Mouse (Mus musculus): ENCODE data around the gene Gm42878.

Gm42878 gene

DNA sequence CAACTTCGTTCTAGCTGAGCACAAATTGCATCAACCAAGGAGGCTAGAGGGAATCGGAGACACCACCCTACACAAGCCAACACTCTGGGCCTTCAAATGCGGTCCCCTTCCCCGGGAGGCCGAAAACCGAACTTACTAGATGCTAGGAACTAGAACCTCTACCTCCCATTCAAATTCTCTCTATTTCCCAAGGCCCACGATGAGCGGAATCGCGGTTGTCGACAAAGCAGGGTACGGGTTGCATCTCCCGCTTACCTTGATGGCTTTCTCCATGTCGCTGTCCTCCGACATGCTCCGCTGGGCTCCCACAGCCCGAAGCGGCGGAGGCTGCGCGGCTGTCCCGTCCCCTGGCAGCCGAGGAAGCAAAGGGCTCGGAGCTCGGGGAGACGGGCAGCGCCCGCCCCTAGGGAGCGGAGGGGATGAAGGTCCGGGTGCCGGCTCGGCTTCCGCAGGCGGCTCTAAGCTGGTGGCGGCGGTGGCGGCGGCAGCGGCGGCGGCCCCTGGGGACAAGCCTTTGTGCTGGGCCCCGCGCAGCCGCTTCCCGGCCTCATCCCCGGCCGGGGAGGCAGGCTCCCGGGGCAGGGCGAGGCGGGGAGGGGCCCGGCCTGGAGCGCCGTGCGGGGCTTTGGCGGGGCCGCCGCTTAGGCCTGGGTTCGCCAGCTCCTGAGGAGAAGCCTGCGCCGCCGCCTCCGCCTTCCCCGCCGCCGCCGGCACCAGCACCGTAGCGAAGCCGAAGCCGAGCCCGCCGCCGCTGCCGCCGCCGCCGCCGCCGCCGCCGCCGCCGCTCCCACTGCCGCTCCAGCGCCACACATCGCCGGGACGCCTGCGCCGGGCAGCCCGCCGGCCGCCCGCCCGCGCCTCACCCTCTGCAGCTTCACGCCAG lies at the start of gene Gm42878, which contains the start of gene Adam1a:
Gene Gm42878, minus strand, starts transcription at position 573 of the 883 bp plus-strand sequence.
Gene Adam1a, minus strand, starts transcription at position 573 of the 883 bp plus-strand sequence.
- peak; percentile 25 for DNase-seq

DNA sequence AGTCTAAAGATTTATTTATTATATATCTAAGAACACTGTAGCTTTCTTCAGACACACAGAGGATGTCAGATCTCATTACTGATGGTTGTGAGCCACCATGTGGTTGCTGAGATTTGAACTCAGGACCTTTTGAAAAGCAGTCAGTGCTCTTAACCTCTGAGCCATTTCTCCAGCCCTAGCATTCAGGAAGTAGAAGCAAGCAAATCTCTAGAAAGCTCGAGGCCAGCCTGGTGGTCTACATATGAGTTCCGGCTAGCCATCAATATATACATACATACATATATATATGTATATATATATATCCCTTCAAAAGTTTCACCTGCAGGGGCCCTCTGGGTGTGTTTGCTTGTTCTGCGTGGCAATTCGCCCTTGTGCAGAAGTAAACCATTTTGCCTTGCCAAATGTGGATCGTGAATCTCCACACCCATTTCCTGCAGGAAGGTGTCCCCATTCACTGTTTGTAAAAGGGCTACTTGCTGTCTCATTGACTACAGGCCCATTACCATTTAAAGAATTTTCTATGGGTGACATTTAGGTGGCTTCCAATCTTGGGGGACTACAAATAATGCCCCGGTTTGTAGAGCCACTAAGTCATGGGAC lies 49.5 kb upstream of the Gm42878 start:
- DNase-seq, result no peak

GRCm38 (mm10) chr5:121593451-121594401 lies 48.4 kb upstream of the Gm42878 start, which contains the start of gene Aldh2:
Gene Aldh2 (minus strand): TSS chr5:121593824.
- DNase-seq, result peak; percentile 65

DNA sequence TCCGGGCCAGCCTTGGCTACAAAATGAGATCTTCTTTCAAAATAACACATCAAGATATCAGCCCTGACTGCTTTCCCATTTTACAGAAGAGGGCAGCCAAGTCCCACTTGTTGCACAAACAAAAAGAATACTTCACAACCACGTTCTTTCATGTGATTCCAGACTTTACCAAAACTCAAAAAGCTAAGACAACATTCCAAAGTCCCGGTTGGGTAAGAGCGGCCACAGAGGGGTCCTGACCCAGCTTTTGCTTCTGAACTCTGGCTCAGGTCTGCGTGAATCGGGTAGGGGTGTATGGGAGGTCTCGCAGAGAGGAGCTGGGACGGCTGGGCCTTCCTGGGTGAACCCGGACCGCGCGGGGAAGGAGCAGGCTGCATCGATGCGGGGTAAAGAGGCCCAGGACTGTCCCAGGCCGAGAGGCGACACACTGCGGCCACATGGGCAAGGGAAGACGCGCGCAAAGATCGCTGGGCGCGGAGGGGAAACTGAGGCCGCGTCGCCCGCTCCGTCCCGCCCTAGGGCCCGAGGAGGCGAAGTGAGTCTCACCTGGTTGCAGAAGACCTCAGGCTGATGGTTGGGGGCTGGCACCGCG lies 47.6 kb upstream of the Gm42878 start:
- DNase-seq, result no peak

DNA sequence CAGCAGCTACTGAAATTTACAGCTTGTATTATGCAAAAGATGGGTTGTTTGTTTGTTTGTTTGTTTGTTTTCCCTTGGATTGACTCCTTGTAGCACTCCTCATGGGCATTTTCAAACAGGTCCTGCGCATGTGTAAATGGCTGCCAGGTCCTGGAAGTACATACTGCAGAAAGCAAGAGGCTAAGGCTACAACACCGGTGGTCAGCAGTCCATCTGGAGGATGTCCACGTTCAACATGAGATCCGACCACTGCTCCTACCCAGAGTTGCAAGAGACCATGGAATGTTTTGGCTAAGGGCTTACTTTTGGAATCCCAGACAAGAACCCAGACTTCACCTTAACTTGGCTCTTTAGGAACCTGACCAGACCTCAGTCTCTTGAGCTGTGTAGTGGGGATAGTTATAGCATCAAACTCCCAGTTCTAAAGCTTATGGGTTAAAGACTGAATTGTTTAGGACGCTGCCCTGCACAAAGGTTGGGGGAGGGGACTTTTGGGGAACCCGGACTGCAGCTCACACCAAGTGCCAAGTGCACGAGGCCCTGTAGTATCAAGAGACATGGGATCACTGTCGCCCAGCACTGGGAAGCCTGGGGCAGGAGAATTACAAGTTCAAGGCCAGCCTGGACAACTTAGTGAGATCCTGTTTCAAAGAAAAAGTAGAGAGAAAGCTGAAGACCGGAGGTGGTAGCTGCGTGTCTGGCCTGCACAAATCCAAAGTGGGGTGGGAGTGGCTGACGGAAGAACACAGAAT lies 47.0 kb upstream of the Gm42878 start:
- no peak for DNase-seq

- DNase-seq, result no peak
Observed at GRCm38 (mm10) chr5:121591417-121592063, 46.3 kb upstream of the Gm42878 start.

- DNase-seq, result no peak
Observed at GRCm38 (mm10) chr5:121589928-121590327, 44.6 kb upstream of the Gm42878 start.

- no peak for DNase-seq
Observed at GRCm38 (mm10) chr5:121586400-121587039, 41.2 kb upstream of the Gm42878 start.

- no peak for DNase-seq
Observed at GRCm38 (mm10) chr5:121585699-121586098, 40.4 kb upstream of the Gm42878 start.

- no peak for DNase-seq
Observed at GRCm38 (mm10) chr5:121585005-121585404, 39.7 kb upstream of the Gm42878 start.

- DNase-seq, result peak; percentile 77
Observed at GRCm38 (mm10) chr5:121583765-121584501, 38.7 kb upstream of the Gm42878 start.

GRCm38 (mm10) chr5:121581945-121582344 lies 36.7 kb upstream of the Gm42878 start:
- DNase-seq, result no peak

GRCm38 (mm10) chr5:121576927-121577488 lies 31.7 kb upstream of the Gm42878 start:
- no peak for DNase-seq

DNA sequence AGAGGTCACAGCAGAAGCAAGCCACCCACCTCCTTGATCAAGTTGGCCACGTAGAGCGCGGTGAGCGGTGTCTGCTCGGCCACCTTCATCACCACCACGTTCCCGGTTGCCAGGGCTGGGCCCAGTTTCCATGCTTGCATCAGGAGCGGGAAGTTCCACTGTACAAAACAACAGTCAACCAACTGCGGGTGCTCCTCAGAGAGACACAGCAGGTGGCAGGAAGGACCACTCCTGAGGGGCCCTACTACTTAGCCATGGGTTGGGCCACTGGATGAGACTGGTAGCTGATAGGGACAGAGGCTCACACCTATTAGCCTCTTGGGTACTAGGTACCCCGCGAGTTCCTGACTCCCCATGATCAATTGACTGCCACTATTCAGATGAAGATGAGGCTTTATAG lies 30.6 kb upstream of the Gm42878 start:
- DNase-seq, result no peak

- DNase-seq, result no peak
Observed at GRCm38 (mm10) chr5:121574145-121574544, 28.9 kb upstream of the Gm42878 start.

DNA sequence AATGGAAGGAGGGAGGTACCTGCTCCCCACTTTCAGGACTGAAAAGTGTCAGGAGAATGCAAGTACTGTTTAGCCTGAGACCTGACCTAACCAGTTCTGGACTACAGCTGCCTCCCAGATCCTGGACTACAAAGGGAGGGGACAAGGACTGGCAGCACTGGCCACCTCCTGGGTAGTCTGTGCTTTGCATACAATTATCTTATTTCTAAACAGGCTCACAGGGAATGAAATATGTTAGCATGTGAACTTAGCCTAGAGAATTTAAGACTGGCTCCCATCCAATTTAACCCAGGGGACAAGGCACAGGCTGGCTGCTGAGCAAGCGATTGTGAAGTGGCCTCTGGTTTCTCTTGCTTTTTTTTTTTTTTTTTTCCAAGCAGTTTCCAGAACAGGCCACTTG lies 25.5 kb upstream of the Gm42878 start:
- DNase-seq, result no peak

- DNase-seq, result no peak
Observed at GRCm38 (mm10) chr5:121569881-121570420, 24.7 kb upstream of the Gm42878 start.

DNA sequence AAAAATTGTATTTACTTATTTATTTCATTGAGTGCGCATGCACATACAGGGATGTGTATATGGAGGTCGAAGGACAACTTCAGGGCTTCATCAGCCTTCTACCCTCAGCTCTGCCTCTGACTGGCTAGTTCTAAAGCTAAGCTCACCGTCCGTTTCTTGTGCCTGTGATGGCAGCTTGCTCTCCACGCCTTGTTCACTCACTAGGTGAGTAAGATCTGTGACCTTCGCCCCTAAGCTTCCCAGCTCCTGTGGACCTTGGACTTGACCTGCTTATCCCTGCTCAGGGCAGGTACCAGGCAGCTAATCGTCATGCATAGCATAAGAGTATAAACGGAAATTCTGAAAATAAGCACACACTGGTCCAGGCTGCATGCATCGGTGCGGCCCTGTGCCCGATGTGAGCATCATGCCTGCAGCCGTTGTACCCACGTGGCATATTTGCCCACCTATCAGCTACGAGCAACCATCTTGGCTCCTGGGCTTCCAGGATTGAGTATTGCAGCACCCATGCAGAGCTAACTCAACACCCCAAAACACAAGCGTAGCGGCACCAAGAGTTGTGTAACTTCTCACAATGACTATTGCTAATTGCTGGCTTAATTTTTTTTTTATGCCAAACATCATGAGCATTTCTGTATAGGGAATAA lies 20.9 kb upstream of the Gm42878 start:
- no peak for DNase-seq

DNA sequence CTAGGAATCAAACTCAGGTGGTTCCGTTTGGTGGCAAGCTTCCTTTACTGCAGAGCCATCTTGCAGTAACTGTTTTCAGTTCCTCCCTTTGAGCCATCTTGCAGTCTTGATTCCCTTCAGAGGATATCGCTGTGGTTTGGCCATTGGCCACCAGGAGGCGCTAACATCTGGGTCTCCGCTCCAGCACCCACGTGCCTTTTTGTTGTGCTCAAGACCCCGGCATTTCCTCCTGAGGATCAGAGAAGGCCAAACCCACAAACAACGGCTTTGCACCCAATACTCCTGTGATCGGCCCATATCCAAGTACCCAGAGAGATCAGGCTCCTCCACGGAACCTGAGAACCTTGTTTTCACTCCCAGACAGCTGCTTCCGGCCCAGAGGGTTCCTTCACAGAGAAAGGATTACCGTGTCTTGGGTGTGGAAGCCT lies 19.2 kb upstream of the Gm42878 start:
- DNase-seq, result peak; percentile 68
